Mouse (Mus musculus): ENCODE data around the gene A830018L16Rik. TPM values are rescaled to one million over a fixed set of nuclear protein-coding genes. Genes with fewer than 3 reads are reported as not detected.
"Not testable (repeated sequence)": the region's sequence is repeated elsewhere in the genome, so short reads cannot be mapped to it uniquely, and the experiment has no call there.

The A830018L16Rik gene
- polyA plus RNA-seq, 1 experiment, result not detected

DNA sequence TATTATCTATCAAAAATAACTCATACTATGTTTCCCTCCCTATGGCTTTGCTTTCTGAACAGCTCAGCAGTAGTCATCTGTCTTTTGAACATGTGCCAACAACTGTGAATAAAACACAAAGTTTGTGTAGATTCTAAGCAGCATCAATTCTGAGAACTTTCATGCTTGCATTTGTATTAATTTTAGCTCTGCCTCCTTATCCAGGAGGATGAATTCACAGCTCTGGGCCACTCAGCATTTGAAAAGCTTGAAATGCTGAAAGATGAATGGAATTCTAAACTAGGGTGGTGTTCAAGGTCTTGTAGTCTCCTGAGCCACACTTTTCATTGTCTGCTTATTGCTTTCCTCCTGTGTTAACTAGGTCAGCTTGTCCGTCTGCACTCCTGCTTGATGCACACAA is 13.4 kb downstream of the A830018L16Rik start:
- Histone ChIP-seq H3K4me1 (ENCODE audit: control insufficient read depth, insufficient read depth, low read length) (no peaks in the 10 kb centered on the region), H3K4me3 (replicated peaks; ENCODE audit: control insufficient read depth, low read depth, low read length) (no peak overlapping the region), H3K27ac (ENCODE audit: control insufficient read depth, insufficient read depth, low read depth, low read length, poor library complexity) (no peak overlapping the region)
- 65% methylated on average over 1 of the region's 1 CpGs for WGBS
- no peak for TF ChIP-seq POLR2A (IDR thresholded peaks at IDR 0.05; ENCODE audit: borderline replicate concordance, control insufficient read depth, low read depth, low read length)
- TF ChIP-seq CTCF (IDR thresholded peaks at IDR 0.05; ENCODE audit: control insufficient read depth, insufficient read depth, low read length), result no peak

GRCm38 (mm10) chr1:11458353-11458752 is 44.4 kb downstream of the A830018L16Rik start:
- 75% methylated on average over 1 of the region's 1 CpGs for WGBS
- Histone ChIP-seq H3K27ac (ENCODE audit: control insufficient read depth, insufficient read depth, low read depth, low read length, poor library complexity) (no peak overlapping the region), H3K4me1 (ENCODE audit: control insufficient read depth, insufficient read depth, low read length) (no peaks in the 10 kb centered on the region), H3K4me3 (replicated peaks; ENCODE audit: control insufficient read depth, low read depth, low read length) (no peak overlapping the region)
- TF ChIP-seq CTCF (IDR thresholded peaks at IDR 0.05; ENCODE audit: control insufficient read depth, insufficient read depth, low read length) (no peak), POLR2A (IDR thresholded peaks at IDR 0.05; ENCODE audit: borderline replicate concordance, control insufficient read depth, low read depth, low read length) (no peak)

GRCm38 (mm10) chr1:11466325-11466724 is 52.4 kb downstream of the A830018L16Rik start:
- Histone ChIP-seq H3K4me3 (replicated peaks; ENCODE audit: control insufficient read depth, low read depth, low read length) (no peak overlapping the region), H3K4me1 (ENCODE audit: control insufficient read depth, insufficient read depth, low read length) (no peaks in the 10 kb centered on the region), H3K27ac (ENCODE audit: control insufficient read depth, insufficient read depth, low read depth, low read length, poor library complexity) (no peak overlapping the region)
- no peak for TF ChIP-seq CTCF (IDR thresholded peaks at IDR 0.05; ENCODE audit: control insufficient read depth, insufficient read depth, low read length)
- TF ChIP-seq POLR2A (IDR thresholded peaks at IDR 0.05; ENCODE audit: borderline replicate concordance, control insufficient read depth, low read depth, low read length), result no peak
- 53% methylated on average over 1 of the region's 1 CpGs for WGBS

DNA sequence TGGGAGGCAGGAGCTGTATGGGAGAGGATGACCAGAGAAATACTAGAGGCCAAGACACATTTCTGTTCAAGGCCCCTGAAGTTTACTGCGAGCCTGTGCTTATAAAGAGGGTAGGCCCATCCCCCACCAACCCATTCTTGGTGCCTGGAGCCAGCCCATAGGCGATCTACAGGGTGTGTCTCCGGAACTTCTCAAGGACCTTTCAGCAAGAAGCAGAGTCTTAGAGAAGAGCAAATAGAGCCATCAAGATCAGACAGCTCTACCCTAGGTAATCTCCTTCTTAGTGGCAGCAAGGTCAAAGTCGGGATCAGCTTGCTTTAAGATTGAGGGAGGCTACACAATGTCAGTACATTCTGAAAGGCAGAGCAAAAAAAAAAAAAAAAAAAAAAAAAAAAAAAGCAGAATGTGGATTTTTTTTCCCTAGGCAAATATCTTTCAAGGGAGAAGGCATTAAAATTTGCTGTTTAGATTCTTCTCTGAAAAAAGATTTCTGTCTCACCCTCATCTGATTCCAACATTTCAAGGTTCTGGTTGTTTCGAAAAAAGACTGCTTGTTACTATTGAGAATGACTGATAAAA is 53.2 kb downstream of the A830018L16Rik start:
- H3K27ac ChIP-seq (ENCODE audit: control insufficient read depth, insufficient read depth, low read depth, low read length, poor library complexity), result no peak overlapping the region
- H3K4me1 ChIP-seq (ENCODE audit: control insufficient read depth, insufficient read depth, low read length), result no peaks in the 10 kb centered on the region
- H3K4me3 ChIP-seq (replicated peaks; ENCODE audit: control insufficient read depth, low read depth, low read length), result no peak overlapping the region
- TF ChIP-seq CTCF (IDR thresholded peaks at IDR 0.05; ENCODE audit: control insufficient read depth, insufficient read depth, low read length) (no peak), POLR2A (IDR thresholded peaks at IDR 0.05; ENCODE audit: borderline replicate concordance, control insufficient read depth, low read depth, low read length) (no peak)
- 58% methylated on average over 5 of the region's 5 CpGs for WGBS

DNA sequence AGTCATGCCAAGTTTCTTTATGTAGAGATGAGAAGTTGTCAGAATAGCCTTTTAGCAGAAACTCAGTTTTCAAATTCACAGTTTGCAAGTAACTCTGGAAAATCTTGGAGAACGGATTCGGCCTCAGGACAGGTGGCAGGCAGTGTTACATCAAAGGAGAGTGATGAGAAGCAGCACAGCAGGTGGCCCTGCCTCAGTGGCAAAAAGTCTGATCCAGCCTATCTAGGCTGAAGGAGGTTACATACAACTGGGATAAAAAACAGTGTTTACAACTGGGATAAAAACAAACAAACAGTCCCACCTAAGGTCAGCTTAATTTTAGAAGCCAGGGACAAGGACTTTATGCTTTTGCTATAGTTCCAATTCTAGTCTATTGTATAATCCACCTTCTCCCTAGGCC is 79.0 kb downstream of the A830018L16Rik start:
- no peak overlapping the region for H3K4me3 ChIP-seq (replicated peaks; ENCODE audit: control insufficient read depth, low read depth, low read length)
- no peak overlapping the region for H3K27ac ChIP-seq (ENCODE audit: control insufficient read depth, insufficient read depth, low read depth, low read length, poor library complexity)
- no peaks in the 10 kb centered on the region for H3K4me1 ChIP-seq (ENCODE audit: control insufficient read depth, insufficient read depth, low read length)
- TF ChIP-seq CTCF (IDR thresholded peaks at IDR 0.05; ENCODE audit: control insufficient read depth, insufficient read depth, low read length), result no peak
- no peak for TF ChIP-seq POLR2A (IDR thresholded peaks at IDR 0.05; ENCODE audit: borderline replicate concordance, control insufficient read depth, low read depth, low read length)
- 64% methylated on average over 2 of the region's 2 CpGs for WGBS

GRCm38 (mm10) chr1:11501556-11501955 is 87.7 kb downstream of the A830018L16Rik start:
- H3K4me1 ChIP-seq (ENCODE audit: control insufficient read depth, insufficient read depth, low read length), result no peaks in the 10 kb centered on the region
- TF ChIP-seq POLR2A (IDR thresholded peaks at IDR 0.05; ENCODE audit: borderline replicate concordance, control insufficient read depth, low read depth, low read length), result no peak
- no peak for TF ChIP-seq CTCF (IDR thresholded peaks at IDR 0.05; ENCODE audit: control insufficient read depth, insufficient read depth, low read length)
- H3K27ac ChIP-seq (ENCODE audit: control insufficient read depth, insufficient read depth, low read depth, low read length, poor library complexity), result no peak overlapping the region
- no peak overlapping the region for H3K4me3 ChIP-seq (replicated peaks; ENCODE audit: control insufficient read depth, low read depth, low read length)

- not testable (repeated sequence) for H3K27ac ChIP-seq (ENCODE audit: control insufficient read depth, insufficient read depth, low read depth, low read length, poor library complexity); H3K4me3 ChIP-seq (replicated peaks; ENCODE audit: control insufficient read depth, low read depth, low read length); H3K4me1 ChIP-seq (ENCODE audit: control insufficient read depth, insufficient read depth, low read length)
- 68% methylated on average over 1 of the region's 1 CpGs for WGBS
Observed at GRCm38 (mm10) chr1:11549810-11550209, 135.9 kb downstream of the A830018L16Rik start.

DNA sequence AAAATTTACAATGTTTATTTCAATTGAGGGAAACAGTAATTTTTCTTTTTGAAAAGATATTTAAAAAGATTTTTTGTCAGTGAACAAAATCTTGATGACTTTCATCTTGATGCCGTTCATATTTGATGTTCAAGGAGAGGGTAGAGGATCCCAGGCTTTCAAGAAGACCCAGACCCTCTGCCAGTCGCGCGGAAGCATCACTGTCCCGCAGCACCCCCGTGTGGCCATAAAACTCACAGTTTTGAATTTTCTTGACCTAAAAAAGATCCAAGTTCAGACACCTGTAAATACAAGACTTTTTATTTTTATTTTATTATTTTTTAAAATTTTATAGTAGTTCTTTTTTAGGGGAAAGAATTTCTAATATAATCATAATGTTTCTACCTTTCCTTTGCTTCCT is 151.4 kb downstream of the A830018L16Rik start:
- no peak overlapping the region for H3K4me3 ChIP-seq (replicated peaks; ENCODE audit: control insufficient read depth, low read depth, low read length)
- H3K27ac ChIP-seq (ENCODE audit: control insufficient read depth, insufficient read depth, low read depth, low read length, poor library complexity), result no peak overlapping the region
- no peaks in the 10 kb centered on the region for H3K4me1 ChIP-seq (ENCODE audit: control insufficient read depth, insufficient read depth, low read length)
- TF ChIP-seq CTCF (IDR thresholded peaks at IDR 0.05; ENCODE audit: control insufficient read depth, insufficient read depth, low read length) (no peak), POLR2A (IDR thresholded peaks at IDR 0.05; ENCODE audit: borderline replicate concordance, control insufficient read depth, low read depth, low read length) (no peak)
- WGBS, result 14% methylated on average over 6 of the region's 6 CpGs

DNA sequence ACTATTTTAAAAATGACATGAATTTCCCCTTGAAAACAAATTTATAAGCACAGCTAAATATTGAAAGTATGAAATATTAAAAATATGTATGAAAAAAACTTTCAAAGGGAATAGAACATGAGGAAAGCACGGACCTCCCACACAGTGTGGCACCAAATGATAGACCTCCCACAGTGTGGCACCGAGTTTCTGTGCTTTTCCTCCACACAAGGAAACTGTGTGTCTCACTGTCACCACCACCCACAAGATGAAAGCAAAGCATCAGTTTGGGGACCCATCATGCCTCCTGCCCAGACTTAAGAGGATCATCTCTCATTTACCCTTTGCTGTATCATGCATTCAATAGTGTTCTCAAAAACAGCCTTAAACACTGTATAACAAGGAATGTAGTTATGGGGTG is 152.8 kb downstream of the A830018L16Rik start:
- no peak overlapping the region for H3K27ac ChIP-seq (ENCODE audit: control insufficient read depth, insufficient read depth, low read depth, low read length, poor library complexity)
- no peak overlapping the region for H3K4me3 ChIP-seq (replicated peaks; ENCODE audit: control insufficient read depth, low read depth, low read length)
- no peaks in the 10 kb centered on the region for H3K4me1 ChIP-seq (ENCODE audit: control insufficient read depth, insufficient read depth, low read length)
- TF ChIP-seq POLR2A (IDR thresholded peaks at IDR 0.05; ENCODE audit: borderline replicate concordance, control insufficient read depth, low read depth, low read length), result no peak
- no peak for TF ChIP-seq CTCF (IDR thresholded peaks at IDR 0.05; ENCODE audit: control insufficient read depth, insufficient read depth, low read length)
- 71% methylated on average over 2 of the region's 2 CpGs for WGBS
